Mouse (Mus musculus) kidney, adult 18-20 months (tissue): ENCODE data around the gene Mospd3.

Source experiments
- DNase-seq: peaks from one replicate; pipeline ENCODE4 v3.0.0; 2021

The Mospd3 gene

DNA sequence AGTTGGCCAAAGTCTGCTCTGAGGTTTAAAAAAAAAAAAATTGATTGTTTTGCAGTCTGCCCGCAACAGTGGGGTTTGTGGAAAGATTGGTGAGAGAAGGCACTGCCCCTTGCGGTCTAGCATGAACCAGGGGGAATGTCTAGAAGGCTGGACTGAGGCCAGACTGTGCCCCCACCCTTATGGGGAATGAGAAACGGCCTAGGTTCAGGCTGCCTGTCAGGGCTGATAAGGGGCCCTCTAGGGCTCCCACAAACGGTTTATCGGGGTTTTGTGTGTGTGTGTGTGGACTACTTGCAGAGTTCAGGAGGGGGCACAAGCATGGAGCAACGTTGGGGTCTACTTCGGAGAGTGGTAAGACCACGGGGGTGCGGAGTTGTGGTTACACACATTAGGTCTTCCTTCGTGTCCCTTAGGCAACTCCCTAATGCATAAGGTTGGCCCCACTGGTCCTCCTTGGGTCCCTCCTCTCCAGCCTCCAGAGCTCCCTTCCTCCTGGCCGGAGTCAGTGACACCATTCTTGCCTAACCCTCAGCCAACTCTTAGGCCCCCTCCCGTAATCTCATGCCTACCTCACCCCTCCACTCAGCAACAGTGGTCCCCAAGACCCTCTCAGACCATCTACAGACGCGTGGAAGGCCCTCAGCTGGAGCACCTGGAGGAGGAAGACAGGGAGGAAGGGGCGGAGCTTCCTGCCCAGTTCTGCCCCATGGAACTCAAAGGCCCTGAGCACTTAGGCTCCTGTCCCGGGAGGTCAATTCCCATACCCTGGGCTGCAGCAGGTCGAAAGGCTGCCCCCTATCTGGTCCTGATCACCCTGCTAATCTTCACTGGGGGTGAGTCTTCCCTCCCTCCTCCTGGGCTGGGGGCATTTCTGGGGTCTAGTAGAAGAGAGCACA, 29.9 kb downstream of the Mospd3 start:
- DNase-seq = no peak

DNA sequence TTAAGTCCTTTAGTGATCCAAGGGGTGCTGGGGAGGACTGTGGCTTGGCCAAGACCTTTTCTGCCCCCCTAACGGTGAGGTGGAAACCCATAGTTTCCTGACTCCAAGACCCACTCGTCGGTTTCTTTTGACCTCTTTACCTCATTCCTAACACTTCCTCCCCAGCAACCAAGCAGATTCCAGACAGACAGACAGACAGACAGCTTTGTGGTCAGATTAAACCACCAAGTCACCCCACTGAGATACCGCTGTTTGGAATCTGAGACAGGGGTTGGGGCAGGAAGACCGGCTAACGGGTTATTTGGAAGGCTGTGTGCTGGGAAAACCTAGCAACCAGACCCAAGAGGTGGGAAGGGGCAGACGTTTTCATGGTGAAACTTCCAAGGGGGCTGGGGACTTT, 30.7 kb downstream of the Mospd3 start:
- DNase-seq = no peak

DNA sequence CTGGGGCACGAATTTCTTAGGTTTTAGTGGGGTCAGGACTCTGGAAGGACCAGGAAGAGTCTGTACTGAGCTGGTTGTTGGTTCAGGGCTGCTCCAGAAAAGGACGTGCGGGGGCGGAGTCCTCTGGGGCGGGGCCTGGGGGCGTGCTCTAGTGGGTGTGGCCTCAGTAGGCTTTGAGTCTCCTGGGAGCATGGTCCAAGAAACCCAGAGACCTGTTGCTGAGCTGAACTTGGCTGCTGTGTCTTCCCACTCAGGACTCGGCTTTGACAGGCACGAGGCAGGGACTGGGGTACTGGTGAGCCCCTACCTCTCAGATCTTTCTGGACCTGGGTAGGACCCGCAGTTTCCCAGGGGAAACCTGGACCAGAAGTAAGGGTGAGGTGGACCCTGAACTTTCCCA, 31.2 kb downstream of the Mospd3 start, which contains the start of gene Tfr2:
Gene Tfr2, plus strand, starts transcription at position 176 of the 400 bp plus-strand sequence.
- DNase-seq = peak; percentile 62

DNA sequence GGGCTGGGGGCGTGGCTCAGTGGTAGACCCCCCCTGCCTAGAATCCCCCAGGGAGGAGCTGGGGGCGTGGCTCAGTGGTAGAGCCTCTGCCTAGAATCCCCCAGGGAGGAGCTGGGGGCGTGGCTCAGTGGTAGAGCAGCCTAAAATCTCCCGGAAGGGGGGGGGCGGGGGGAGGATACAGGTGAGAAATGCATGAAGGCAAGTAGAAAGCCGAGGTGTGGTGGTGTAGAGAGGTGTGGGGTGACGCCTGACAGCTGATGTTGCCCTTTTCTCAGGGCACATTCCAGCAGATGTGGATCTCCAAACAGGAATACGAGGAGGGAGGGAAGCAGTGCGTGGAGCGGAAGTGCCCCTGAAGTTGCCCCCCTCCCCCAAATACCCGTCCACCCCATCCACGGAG, 31.8 kb downstream of the Mospd3 start:
- no peak for DNase-seq

- DNase-seq = no peak
Measured at GRCm38 (mm10) chr5:137568223-137568798, 32.5 kb downstream of the Mospd3 start.

DNA sequence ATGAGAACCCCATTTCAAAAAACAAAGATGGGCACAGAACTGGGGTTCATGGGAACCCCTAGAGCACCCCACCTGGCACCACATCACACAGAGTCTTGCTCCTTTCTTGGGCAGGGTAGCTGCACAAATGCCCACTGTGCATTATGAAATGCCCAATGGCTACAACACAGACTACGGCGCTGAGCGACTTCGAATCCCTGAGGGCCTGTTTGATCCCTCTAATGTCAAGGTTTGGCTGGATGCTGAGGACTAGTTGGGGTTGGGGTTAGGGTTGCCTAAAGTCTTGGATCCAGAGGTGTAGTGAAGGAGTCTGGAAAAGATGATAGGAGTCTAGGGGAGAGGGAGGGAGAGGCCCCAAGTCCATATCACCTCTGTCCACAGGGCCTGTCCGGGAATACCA, 34.4 kb downstream of the Mospd3 start:
- DNase-seq = no peak

DNA sequence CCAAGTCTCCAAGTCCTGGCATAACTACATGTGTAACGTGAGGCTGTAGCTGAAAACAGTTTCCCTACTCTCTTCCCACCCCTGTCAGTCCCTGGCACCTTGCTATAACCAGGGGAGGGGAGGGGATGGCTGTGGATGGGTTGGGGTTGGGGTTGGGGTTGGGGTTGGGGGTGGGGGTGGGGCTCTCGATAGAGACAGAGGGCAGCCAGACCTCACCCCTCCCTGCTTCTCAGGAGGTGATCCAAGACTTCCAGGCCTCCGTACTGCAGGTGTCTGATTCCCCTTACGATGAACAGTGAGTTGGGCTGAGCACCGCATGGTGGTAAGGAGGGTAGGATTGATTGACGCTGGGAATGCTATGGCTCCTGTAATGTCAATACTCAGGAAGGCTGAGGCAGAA, 35.1 kb downstream of the Mospd3 start:
- DNase-seq = no peak

DNA sequence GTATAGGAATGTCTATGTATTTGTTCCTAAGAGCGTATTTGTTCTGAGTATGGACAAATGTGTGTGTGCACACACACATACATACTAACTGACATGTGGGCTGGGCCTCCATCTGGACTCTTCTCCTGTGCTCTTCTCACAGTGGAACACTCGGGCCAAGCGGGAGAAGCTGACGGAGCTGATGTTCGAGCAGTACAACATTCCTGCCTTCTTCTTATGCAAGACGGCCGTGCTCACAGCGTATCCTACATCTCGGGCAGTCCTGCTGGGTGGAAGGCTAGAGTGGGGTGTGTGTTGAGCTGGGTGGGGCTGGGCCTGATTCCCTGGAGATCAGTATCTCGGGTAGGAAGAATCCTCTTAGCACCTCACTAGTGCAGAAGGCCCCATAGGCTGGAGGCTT, 37.9 kb downstream of the Mospd3 start:
- no peak for DNase-seq

GRCm38 (mm10) chr5:137561556-137561955, 39.3 kb downstream of the Mospd3 start:
- no peak for DNase-seq

DNA sequence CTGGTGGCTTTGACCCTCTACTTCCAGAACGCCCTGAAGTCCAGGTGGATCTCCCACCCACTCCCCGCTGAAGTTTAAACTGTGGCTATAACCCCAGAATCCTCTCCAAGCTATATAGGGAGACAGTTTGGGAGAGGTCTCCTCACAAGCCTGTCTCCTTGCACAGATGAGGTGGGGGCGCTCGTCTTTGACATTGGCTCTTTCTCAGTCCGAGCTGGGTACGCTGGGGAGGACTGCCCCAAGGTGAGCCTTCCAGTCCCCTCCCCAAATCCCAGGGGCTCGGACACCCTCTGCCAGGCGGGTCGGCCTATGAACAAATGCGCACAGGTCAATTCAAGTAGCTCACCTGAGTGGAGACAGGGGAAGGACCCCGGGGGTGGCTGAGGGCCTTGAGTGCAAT, 47.0 kb downstream of the Mospd3 start:
- DNase-seq = no peak

GRCm38 (mm10) chr5:137553411-137553837, 47.4 kb downstream of the Mospd3 start, which contains the start of gene Actl6b:
Gene Actl6b (plus strand): TSS chr5:137553517.
- peak; percentile 63 for DNase-seq

GRCm38 (mm10) chr5:137553000-137553399, 47.9 kb downstream of the Mospd3 start:
- no peak for DNase-seq

GRCm38 (mm10) chr5:137551119-137551518, 49.7 kb downstream of the Mospd3 start:
- no peak for DNase-seq

- no peak for DNase-seq
Measured at GRCm38 (mm10) chr5:137549840-137550239, 51.0 kb downstream of the Mospd3 start.
